Mouse (Mus musculus) spleen, adult 2 months (tissue): ENCODE results near the gene Tcea2.

Experiments
- CTCF ChIP-seq: fragments of 200-500 bp; IDR thresholded peaks from 2 replicates; pipeline ENCODE4 v1.5.1; 2011; ENCODE audit warnings: mild to moderate bottlenecking, inconsistent platforms; ENCODE audit not compliant: insufficient read depth, insufficient read length, insufficient replicate concordance; ENCODE audit errors: extremely low read depth
- POLR2A ChIP-seq: fragments of 200-500 bp; IDR thresholded peaks from 2 replicates; pipeline ENCODE4 v1.6.1; 2011; ENCODE audit warnings: low read depth, low read length, inconsistent platforms

DNA sequence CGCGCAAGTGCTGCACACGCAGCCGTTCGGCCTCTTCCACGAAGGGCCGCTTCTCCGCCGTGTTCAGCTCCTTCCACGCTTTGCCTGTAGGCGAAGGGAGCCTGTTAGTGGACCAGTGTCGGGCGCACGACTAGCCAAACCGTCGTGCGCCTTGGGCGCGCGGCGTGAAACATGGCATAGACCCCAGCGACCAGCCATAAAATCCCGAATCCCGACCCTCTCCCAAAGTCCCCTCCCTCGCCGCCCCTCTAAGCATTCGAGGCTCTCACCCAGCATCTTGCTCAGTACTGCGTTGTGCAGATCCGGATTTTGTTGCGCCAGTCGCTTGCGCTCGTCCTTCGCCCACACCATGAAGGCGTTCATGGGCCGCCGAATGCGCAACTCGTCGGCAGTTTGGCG lies 9.2 kb upstream of the Tcea2 start:
- TF ChIP-seq POLR2A (no peak), CTCF (no peak)
